ENCODE assay signal across 8 mouse cellular contexts in the genomic region with DNA sequence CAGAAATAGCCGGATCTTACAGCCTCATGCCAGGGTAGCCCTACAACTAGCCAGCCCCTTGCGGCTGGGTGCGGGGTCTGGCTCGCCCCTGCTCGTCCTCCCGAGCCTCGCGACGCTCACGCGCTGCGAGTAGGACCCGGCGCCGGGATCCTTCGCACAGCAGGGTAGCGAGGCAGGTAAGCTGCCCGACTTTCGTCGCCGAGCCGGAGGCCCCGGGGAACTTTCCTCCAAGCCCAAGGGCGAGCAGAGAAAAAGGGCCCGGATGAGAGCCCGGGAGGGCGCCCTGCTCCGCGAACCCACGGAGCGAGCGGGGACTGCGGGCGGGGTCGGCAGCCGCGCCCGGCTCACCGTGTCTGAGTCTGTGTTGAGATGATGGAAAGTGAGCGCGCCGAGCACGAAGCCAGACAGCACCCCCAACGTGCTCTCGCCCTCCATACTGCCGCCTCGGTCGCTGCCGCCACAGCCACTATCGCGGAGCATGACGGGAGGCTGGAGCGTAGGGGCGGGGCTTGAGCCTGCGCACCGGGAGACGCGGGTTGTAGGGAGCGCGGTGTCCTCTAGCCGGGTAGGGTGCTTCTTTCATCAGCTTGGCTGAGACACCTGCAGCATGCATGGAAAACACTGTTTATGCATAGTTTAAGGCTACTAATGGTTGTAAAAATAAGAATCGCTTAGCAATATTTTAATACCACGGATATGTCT. TPM values are rescaled to one million over a fixed set of nuclear protein-coding genes. Genes with fewer than 3 reads are reported as not detected.
DNase-seq lines count a peak whose midpoint lies in the region; ATAC-seq and TF ChIP-seq lines count a peak whose summit lies in the region.

Gene Abraxas1, minus strand, starts transcription at position 483 of the 702 bp plus-strand sequence.

- H3K9me3 ChIP-seq in hindbrain, embryonic 10.5 days: no peaks in the 10 kb centered on the region
- no peaks in the 10 kb centered on the region for H3K9me3 ChIP-seq in lung, postnatal 0 days (ENCODE audit: low read length)

- peak within 1 kb of the TSS; percentile 87 for H3K4me3 ChIP-seq in hindbrain, embryonic 10.5 days
- peak within 1 kb of the TSS; percentile 86 for H3K4me3 ChIP-seq in lung, postnatal 0 days (ENCODE audit: low read depth, low read length)

- peak; percentile 16 for TF ChIP-seq CTCF in lung, postnatal 0 days (IDR thresholded peaks at IDR 0.05)

- H3K4me2 ChIP-seq in lung, postnatal 0 days (replicated peaks; ENCODE audit: low read depth, low read length): peak within 1 kb of the TSS; percentile 100

- peak within 1 kb of the TSS; percentile 98 for H3K27ac ChIP-seq in hindbrain, embryonic 10.5 days
- peak within 1 kb of the TSS; percentile 59 for H3K27ac ChIP-seq in lung, postnatal 0 days (ENCODE audit: low read length)

- peak; percentile 100 for ATAC-seq in frontal cortex, adult (ENCODE audit: low TSS enrichment)
- peak; percentile 97 for ATAC-seq in lung, postnatal 0 days

- peak; percentile 89 for DNase-seq in MN1 (ENCODE audit: low spot score)
- peak; percentile 84 for DNase-seq in cerebellum, adult 9-10 months
- peak; percentile 85 for DNase-seq in hindbrain, embryonic 10.5 days (ENCODE audit: low spot score)
- peak; percentile 76 to 87 for DNase-seq in layer of hippocampus, postnatal 10 days (ENCODE audit: low spot score in 2 of 2)
- peak; percentile 88 for DNase-seq in lung, postnatal 0 days (ENCODE audit: low spot score)
- peak; percentile 76 for DNase-seq in ovary, postnatal 10 days (ENCODE audit: low spot score)
- peak; percentile 88 for DNase-seq in thymus, postnatal 0 days (ENCODE audit: low spot score)

- peak within 1 kb of the TSS; percentile 86 for H3K9ac ChIP-seq in lung, postnatal 0 days (replicated peaks; ENCODE audit: low read depth)

- TF ChIP-seq EP300 in lung, postnatal 0 days (IDR thresholded peaks at IDR 0.05): no peak

- H3K27me3 ChIP-seq in hindbrain, embryonic 10.5 days (ENCODE audit: insufficient read depth, poor library complexity, severe bottlenecking): no peaks in the 10 kb centered on the region
- H3K27me3 ChIP-seq in lung, postnatal 0 days (replicated peaks; ENCODE audit: insufficient read depth, low read length): no peaks in the 10 kb centered on the region

- peaks cover 9% of the 10 kb centered on the region for H3K4me1 ChIP-seq in hindbrain, embryonic 10.5 days (replicated peaks)
- H3K4me1 ChIP-seq in lung, postnatal 0 days (ENCODE audit: insufficient read depth, low read depth, low read length): no peaks in the 10 kb centered on the region; the same call in 1 of the 2 replicates

- WGBS in hindbrain, embryonic 10.5 days: under 1% methylated on average over 63 of the region's 63 CpGs
- WGBS in lung, postnatal 0 days: under 1% methylated on average over 61 of the region's 63 CpGs

- peaks cover 18% of the 10 kb centered on the region for H3K36me3 ChIP-seq in hindbrain, embryonic 10.5 days
- H3K36me3 ChIP-seq in lung, postnatal 0 days (ENCODE audit: insufficient read depth, low read length): no peaks in the 10 kb centered on the region

RNA-seq across cellular contexts. Expression of gene Abraxas1, which starts in this region (rescaled TPM):
- 25.6 and 29.5 TPM in 2 replicates for polyA plus RNA-seq in hindbrain, embryonic 10.5 days (2016; fragmentation: Nextera tagmentation; extraction: Ambion mirVana)
- 1 to 10 TPM; 5.9 to 6.1 TPM for total RNA-seq in layer of hippocampus, postnatal 10 days (2021)
- polyA plus RNA-seq in lung, postnatal 0 days (2015; fragmentation: Nextera tagmentation; extraction: Ambion mirVana): 11.4 and 11.6 TPM in 2 replicates
- 33.5 and 40.3 TPM in 2 replicates for polyA plus RNA-seq in thymus, postnatal 0 days (2015; fragmentation: Nextera tagmentation; extraction: Ambion mirVana)

Comparison
In these comparisons a context has a peak if more than half of its experiments do, and no peak if none do; other contexts are left out.
1. Peak in every context shown above with its lines: DNase-seq, ATAC-seq, H3K4me3 ChIP-seq and H3K27ac ChIP-seq.